Mouse (Mus musculus): ENCODE results near the gene Polr3b. TPM values are rescaled to one million over a fixed set of nuclear protein-coding genes. Genes with fewer than 3 reads are reported as not detected.

Polr3b gene
- total RNA-seq, 2 experiments from 2014 or later, result 11.5 to 12.6 TPM

- no peak for DNase-seq
Observed at GRCm38 (mm10) chr10:84760118-84761111, 138.3 kb downstream of the Polr3b start.

GRCm38 (mm10) chr10:84768766-84769165 lies 146.7 kb downstream of the Polr3b start:
- no peak for DNase-seq

- peak; percentile 51 to 69 for DNase-seq
Observed at GRCm38 (mm10) chr10:84772380-84773130, 150.5 kb downstream of the Polr3b start.

- DNase-seq, result no peak
Observed at GRCm38 (mm10) chr10:84773889-84774288, 151.8 kb downstream of the Polr3b start.

GRCm38 (mm10) chr10:84774573-84774972 lies 152.5 kb downstream of the Polr3b start:
- DNase-seq, result peak; percentile 85 to 91

Other genes starting within 250 kb of the Polr3b start
- gene Nuak1, start 181.7 kb upstream of the Polr3b start, total RNA-seq (2021), result 10 to 100 TPM; 27.9 to 32.2 TPM
- 10 to 100 TPM; 26.0 to 30.6 TPM for gene Ckap4, start 88.2 kb upstream of the Polr3b start, total RNA-seq (2021)
- 100 to 1,000 TPM; 105 to 143 TPM for gene Tcp11l2, start 45.7 kb upstream of the Polr3b start, total RNA-seq (2021)
- not detected for gene Rfx4, start 133.8 kb downstream of the Polr3b start, total RNA-seq (2021)